Mouse (Mus musculus): Measurements from ENCODE around the gene Mbnl2.

GRCm38 (mm10) chr14:120296231-120297006 is 20.9 kb downstream of the Mbnl2 start:
- TF ChIP-seq CTCF (IDR thresholded peaks at IDR 0.05; ENCODE audit: low read depth, low read length) = no peak
- no peak for TF ChIP-seq GATA1 (IDR thresholded peaks at IDR 0.05; ENCODE audit: borderline replicate concordance, low read length)
- TF ChIP-seq TAL1 (conservative IDR thresholded peaks at IDR 0.05; ENCODE audit: low read depth, low read length) = no peak
- no peak for TF ChIP-seq POLR2AphosphoS5 (IDR thresholded peaks at IDR 0.05; ENCODE audit: insufficient replicate concordance, low read depth, low read length)
- TF ChIP-seq GATA2 (IDR thresholded peaks at IDR 0.05; ENCODE audit: borderline replicate concordance, low read depth, low read length) = no peak

Data from G1E (cell line).